Mouse (Mus musculus): ENCODE results near the gene Serpina1b. TPM values are rescaled to one million over a fixed set of nuclear protein-coding genes. Genes with fewer than 3 reads are reported as not detected.

Serpina1b gene
- 1.8 TPM for polyA plus RNA-seq (2015; fragmentation: Illumina TruSeq; extraction: RNeasy Lipid Tissue Mini Kit (QIAGEN cat#74804); ENCODE audit: low read depth, low replicate concordance)

DNA sequence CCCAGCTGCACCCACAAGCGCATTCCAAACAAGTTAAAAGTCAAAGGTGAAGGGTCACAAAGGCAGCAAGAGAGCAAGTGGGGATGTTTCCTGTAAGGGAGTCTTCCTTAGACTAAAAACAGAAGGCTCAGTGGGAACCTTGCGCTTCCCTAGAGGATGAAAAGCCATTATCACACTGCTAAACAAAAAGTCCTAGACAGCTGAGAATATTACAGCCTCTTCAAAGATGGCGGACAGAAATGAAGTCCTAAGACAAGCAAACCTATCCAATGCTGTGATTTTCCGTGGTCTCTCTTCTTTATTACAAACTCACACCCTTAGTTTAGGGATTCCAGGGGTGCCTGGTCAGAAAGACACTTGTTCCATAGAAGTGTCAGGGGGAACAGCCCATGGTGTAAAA, at the start of gene Serpina1b:
Serpina1b (minus strand) TSS at position 101 of the 400 bp plus-strand sequence.

DNA sequence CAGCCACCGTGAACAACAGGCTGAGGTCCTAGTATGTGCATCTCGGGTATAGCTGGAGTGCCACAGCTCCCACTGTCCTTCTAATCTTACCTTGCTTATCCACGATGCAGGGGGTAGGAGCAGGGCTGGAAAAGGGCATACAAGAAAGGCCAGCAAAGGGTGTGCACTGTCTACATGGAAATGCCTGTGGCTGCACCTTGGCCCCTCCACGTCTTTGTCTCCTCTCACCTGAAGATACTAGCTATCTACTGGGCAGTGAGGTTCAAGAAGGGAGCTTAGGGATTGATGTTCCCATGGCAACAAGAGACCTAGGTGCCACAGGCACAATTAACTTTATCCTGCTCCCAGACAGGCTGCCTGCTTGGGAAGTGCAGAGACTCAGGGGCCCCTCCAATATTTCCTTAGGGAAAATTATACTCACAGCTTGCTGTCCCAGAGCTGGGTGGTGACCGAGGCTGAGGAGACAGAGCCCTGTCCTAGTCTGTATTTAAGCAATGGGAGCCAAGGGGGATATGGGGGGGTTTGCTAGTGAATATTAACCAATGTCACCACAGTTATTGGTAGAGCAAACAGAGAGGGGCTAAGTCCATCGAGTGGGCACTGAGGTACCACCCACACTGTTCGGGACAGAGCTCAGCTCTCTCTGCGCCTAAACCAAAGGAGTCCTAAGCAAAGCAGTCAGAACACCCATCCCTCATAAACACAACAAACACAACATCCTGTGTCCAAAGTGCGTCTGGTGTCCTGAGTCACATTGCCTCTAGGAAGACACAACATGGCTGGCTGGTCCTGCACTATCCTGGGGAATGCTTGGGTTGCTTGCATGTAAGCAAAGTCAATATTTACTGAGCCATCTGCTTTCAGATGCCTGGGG, 33.2 kb upstream of the Serpina1b start, which contains the start of gene Serpina1a:
Serpina1a (minus strand) TSS at position 462 of the 874 bp plus-strand sequence.

DNA sequence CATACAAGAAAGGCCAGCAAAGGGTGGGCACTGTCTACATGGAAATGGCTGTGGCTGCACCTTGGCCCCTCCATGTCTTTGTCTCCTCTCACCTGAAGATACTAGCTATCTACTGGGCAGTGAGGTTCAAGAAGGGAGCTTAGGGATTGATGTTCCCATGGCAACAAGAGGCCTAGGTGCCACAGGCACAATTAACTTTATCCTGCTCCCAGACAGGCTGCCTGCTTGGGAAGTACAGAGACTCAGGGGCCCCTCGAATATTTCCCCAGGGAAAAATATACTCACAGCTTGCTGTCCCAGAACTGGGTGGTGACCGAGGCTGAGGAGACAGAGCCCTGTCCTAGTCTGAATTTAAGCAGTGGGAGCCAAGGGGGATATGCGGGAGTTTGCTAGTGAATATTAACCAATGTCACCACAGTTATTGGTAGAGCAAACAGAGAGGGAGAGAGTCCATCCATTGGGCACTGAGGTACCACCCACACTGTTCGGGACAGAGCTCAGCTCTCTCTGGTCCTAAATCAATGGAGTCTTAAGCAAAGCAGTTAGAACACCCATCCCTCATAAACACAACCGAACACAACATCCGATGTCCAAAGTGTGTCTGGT, 56.8 kb downstream of the Serpina1b start, which contains the start of gene Serpina1d:
Serpina1d (minus strand) TSS at position 347 of the 606 bp plus-strand sequence.

DNA sequence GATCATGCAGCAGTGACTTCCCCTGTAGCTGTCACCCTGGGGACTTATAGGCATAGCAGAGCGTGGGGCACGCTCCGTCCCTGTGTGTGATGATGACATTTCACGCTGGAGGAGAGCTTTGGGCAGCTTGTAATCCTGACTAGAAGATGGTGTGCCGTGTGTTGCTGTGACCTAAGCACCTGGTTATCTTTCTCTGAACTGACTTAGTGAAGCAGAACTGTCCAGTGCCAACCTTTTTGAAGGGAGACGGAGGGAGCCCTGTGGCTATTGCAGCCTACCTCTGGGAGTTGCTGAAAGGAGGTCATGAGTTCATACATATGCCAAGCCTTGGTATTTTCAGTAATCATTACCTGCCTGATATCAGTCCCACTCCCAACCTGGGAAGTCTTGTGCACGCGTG, 134.7 kb downstream of the Serpina1b start, which contains the start of gene Serpina1f:
Serpina1f (minus strand) TSS at position 101 of the 400 bp plus-strand sequence.

Other genes starting within 250 kb of the Serpina1b start
- gene Serpina10, start 198.9 kb downstream of the Serpina1b start, polyA plus RNA-seq (2015; fragmentation: Illumina TruSeq; extraction: RNeasy Lipid Tissue Mini Kit (QIAGEN cat#74804); ENCODE audit: low read depth, low replicate concordance), result not detected
- gene Serpina6, start 173.2 kb downstream of the Serpina1b start, polyA plus RNA-seq (2015; fragmentation: Illumina TruSeq; extraction: RNeasy Lipid Tissue Mini Kit (QIAGEN cat#74804); ENCODE audit: low read depth, low replicate concordance), result not detected
- not detected for gene Serpina16, start 154.2 kb downstream of the Serpina1b start, polyA plus RNA-seq (2015; fragmentation: Illumina TruSeq; extraction: RNeasy Lipid Tissue Mini Kit (QIAGEN cat#74804); ENCODE audit: low read depth, low replicate concordance)
- gene Serpina1f, start 134.8 kb downstream of the Serpina1b start, polyA plus RNA-seq (2015; fragmentation: Illumina TruSeq; extraction: RNeasy Lipid Tissue Mini Kit (QIAGEN cat#74804); ENCODE audit: low read depth, low replicate concordance), result not detected
- 0.71 TPM for gene Serpina1d, start 56.8 kb downstream of the Serpina1b start, polyA plus RNA-seq (2015; fragmentation: Illumina TruSeq; extraction: RNeasy Lipid Tissue Mini Kit (QIAGEN cat#74804); ENCODE audit: low read depth, low replicate concordance)
- 1.1 TPM for gene Serpina1a, start 33.2 kb upstream of the Serpina1b start, polyA plus RNA-seq (2015; fragmentation: Illumina TruSeq; extraction: RNeasy Lipid Tissue Mini Kit (QIAGEN cat#74804); ENCODE audit: low read depth, low replicate concordance)
- gene Serpina1c, start 74.5 kb upstream of the Serpina1b start, polyA plus RNA-seq (2015; fragmentation: Illumina TruSeq; extraction: RNeasy Lipid Tissue Mini Kit (QIAGEN cat#74804); ENCODE audit: low read depth, low replicate concordance), result 1.3 TPM
- gene Serpina1e, start 128.6 kb upstream of the Serpina1b start, polyA plus RNA-seq (2015; fragmentation: Illumina TruSeq; extraction: RNeasy Lipid Tissue Mini Kit (QIAGEN cat#74804); ENCODE audit: low read depth, low replicate concordance), result not detected
- not detected for gene Serpina11, start 159.6 kb upstream of the Serpina1b start, polyA plus RNA-seq (2015; fragmentation: Illumina TruSeq; extraction: RNeasy Lipid Tissue Mini Kit (QIAGEN cat#74804); ENCODE audit: low read depth, low replicate concordance)
- 8.3 TPM for gene Serpina9, start 183.4 kb upstream of the Serpina1b start, polyA plus RNA-seq (2015; fragmentation: Illumina TruSeq; extraction: RNeasy Lipid Tissue Mini Kit (QIAGEN cat#74804); ENCODE audit: low read depth, low replicate concordance)
- gene Serpina12, start 214.1 kb upstream of the Serpina1b start, polyA plus RNA-seq (2015; fragmentation: Illumina TruSeq; extraction: RNeasy Lipid Tissue Mini Kit (QIAGEN cat#74804); ENCODE audit: low read depth, low replicate concordance), result not detected